Mouse (Mus musculus): ENCODE data around the gene 1600012H06Rik.

- TF ChIP-seq POLR2A (IDR thresholded peaks at IDR 0.05; ENCODE audit: insufficient read length, low read depth) (no peak), TCF12 (IDR thresholded peaks at IDR 0.05; ENCODE audit: insufficient read depth, poor library complexity, severe bottlenecking) (no peak), MAX (IDR thresholded peaks at IDR 0.05; ENCODE audit: low read depth) (no peak), MYOG (IDR thresholded peaks at IDR 0.05; ENCODE audit: control insufficient read depth in 1 of 3, insufficient read depth in 1 of 3, insufficient read length in 2 of 3, low read depth in 2 of 3) (no peak), USF1 (IDR thresholded peaks at IDR 0.05; ENCODE audit: low read depth) (no peak)
These were observed 10.5 kb downstream of the 1600012H06Rik start for GRCm38 (mm10) chr17:14953452-14953851.
